9 mouse cellular contexts compared by ENCODE assay signal in the genomic region with DNA sequence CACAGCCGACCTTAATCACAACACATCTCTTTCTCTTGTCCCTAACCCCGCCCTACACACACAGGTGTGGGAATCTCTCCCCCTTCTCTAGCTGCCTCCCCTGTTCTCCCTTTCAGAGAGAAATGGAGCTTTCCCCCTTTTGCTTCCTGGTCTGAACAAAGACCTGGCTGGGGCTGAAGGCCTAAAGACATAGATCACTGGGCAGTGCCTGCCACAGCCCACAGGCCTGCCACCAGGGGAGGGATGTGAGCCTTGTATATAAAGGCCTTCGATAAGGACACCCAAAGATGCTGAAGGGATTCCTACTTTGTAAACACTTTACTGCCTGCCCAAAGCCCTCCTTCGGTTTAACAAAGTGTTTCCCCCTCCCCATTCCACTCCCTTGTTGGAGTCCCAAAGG. TPM values are rescaled to one million over a fixed set of nuclear protein-coding genes. Genes with fewer than 3 reads are reported as not detected.
A peak's percentile ranks its signal among the peaks of the same experiment; 100 is the strongest.
DNase-seq lines count a peak whose midpoint lies in the region; ATAC-seq and TF ChIP-seq lines count a peak whose summit lies in the region.
"Had no signal": no experiment of that assay in that cellular context is flagged by ENCODE, and none has a peak within 500 bp of the region (broad histone marks: within the 10 kb centered on the region; RNA-seq: fewer than 3 reads in every experiment).

No protein-coding gene starts in this region.

- 13% methylated on average over 4 of the region's 4 CpGs for WGBS in limb, embryonic 11.5 days
- 17% methylated on average over 4 of the region's 4 CpGs for WGBS in stomach, postnatal 0 days

- no peak overlapping the region; the same call in 1 of the 2 replicates for H3K4me2 ChIP-seq in limb, embryonic 11.5 days (ENCODE audit: low read depth, severe bottlenecking)
- no peak overlapping the region for H3K4me2 ChIP-seq in stomach, postnatal 0 days (replicated peaks; ENCODE audit: low read depth)

- no peak for ATAC-seq in limb, embryonic 11.5 days (ENCODE audit: insufficient number of reproducible peaks, low FRiP score, low TSS enrichment, low read depth)
- ATAC-seq in stomach, postnatal 0 days (ENCODE audit: low FRiP score, low TSS enrichment) = no peak
- ATAC-seq in activated CD4-positive, CD25-positive, alpha-beta regulatory T cell, adult 4 months = no peak

- no peaks in the 10 kb centered on the region for H3K36me3 ChIP-seq in limb, embryonic 11.5 days (ENCODE audit: control insufficient read depth, insufficient read depth, low read length)
- no peaks in the 10 kb centered on the region for H3K36me3 ChIP-seq in stomach, postnatal 0 days (ENCODE audit: control insufficient read depth, insufficient read depth, low read length)

- H3K9ac ChIP-seq in limb, embryonic 11.5 days (ENCODE audit: low read length) = no peak overlapping the region
- no peak overlapping the region for H3K9ac ChIP-seq in stomach, postnatal 0 days (ENCODE audit: low read length)

- H3K4me1 ChIP-seq in limb, embryonic 11.5 days (ENCODE audit: control insufficient read depth, insufficient read depth, low read length) = peaks cover 15% of the 10 kb centered on the region; the same call in 1 of the 2 replicates
- no peaks in the 10 kb centered on the region for H3K4me1 ChIP-seq in stomach, postnatal 0 days (replicated peaks; ENCODE audit: control insufficient read depth, insufficient read depth)

- peak; percentile 18; the same call in 1 of the 2 replicates for TF ChIP-seq CTCF in stomach, postnatal 0 days (IDR thresholded peaks at IDR 0.05; ENCODE audit: low read depth)

- H3K27me3 ChIP-seq in limb, embryonic 11.5 days (ENCODE audit: control insufficient read depth, insufficient read depth, low read length) = peaks cover 28% of the 10 kb centered on the region
- peaks cover 7% of the 10 kb centered on the region; the same call in 1 of the 2 replicates for H3K27me3 ChIP-seq in stomach, postnatal 0 days (ENCODE audit: control insufficient read depth, insufficient read depth, low read length)

- no peak for TF ChIP-seq EP300 in stomach, postnatal 0 days (optimal IDR thresholded peaks at IDR 0.05)

- no peaks in the 10 kb centered on the region for H3K9me3 ChIP-seq in limb, embryonic 11.5 days (ENCODE audit: control insufficient read depth, low read length)
- H3K9me3 ChIP-seq in stomach, postnatal 0 days (ENCODE audit: control insufficient read depth, low read length) = no peaks in the 10 kb centered on the region

- DNase-seq in embryo, embryonic 10.5 days (ENCODE audit: low spot score) = peak; percentile 31
- DNase-seq in embryo, embryonic 10 days (ENCODE audit: low spot score) = no peak
- DNase-seq in retina, embryonic 14.5 days (ENCODE audit: low spot score) = peak; percentile 21
- DNase-seq in retina, postnatal 1 day = no peak
- peak; percentile 29 for DNase-seq in limb, embryonic 11.5 days (ENCODE audit: low spot score)
- no peak for DNase-seq in stomach, postnatal 0 days (ENCODE audit: low spot score)
- DNase-seq in urinary bladder, postnatal 10 days (ENCODE audit: low spot score) = no peak
- DNase-seq: lung, postnatal 36 days had no signal

- no peak overlapping the region for H3K27ac ChIP-seq in limb, embryonic 11.5 days (replicated peaks; ENCODE audit: low read depth, low read length)
- H3K27ac ChIP-seq in stomach, postnatal 0 days (replicated peaks) = no peak overlapping the region

- peak overlapping the region; percentile 47; the same call in 1 of the 2 replicates for H3K4me3 ChIP-seq in limb, embryonic 11.5 days (ENCODE audit: low read depth, low read length)
- no peak overlapping the region for H3K4me3 ChIP-seq in stomach, postnatal 0 days (ENCODE audit: low read depth, low read length)

RNA-seq across cellular contexts. Expression of a gene that starts 0.8 kb away (rescaled TPM):
- polyA plus RNA-seq in limb, embryonic 11.5 days (2014; fragmentation: Nextera tagmentation; extraction: Ambion mirVana) = 2.1 and 2.4 TPM in 2 replicates
- polyA plus RNA-seq in stomach, postnatal 0 days (2015; fragmentation: Nextera tagmentation; extraction: Ambion mirVana) = 0.47 and 0.89 TPM in 2 replicates
- polyA plus RNA-seq in activated CD4-positive, CD25-positive, alpha-beta regulatory T cell, adult 4 months (2017; shearing (Covaris generic)) = not detected

Comparison
In these comparisons a context has a peak if more than half of its experiments do, and no peak if none do; other contexts are left out.
1. DNase-seq: peak in embryo, embryonic 10.5 days (single experiment), retina, embryonic 14.5 days (single experiment) and limb, embryonic 11.5 days (single experiment); none in embryo, embryonic 10 days (single experiment), retina, postnatal 1 day (single experiment), stomach, postnatal 0 days (single experiment) and urinary bladder, postnatal 10 days (single experiment).